Mouse (Mus musculus): Measurements from ENCODE around the gene Exoc8. TPM values are rescaled to one million over a fixed set of nuclear protein-coding genes. Genes with fewer than 3 reads are reported as not detected.

Gene Exoc8
- total RNA-seq (2023), result 10 to 100 TPM; 16.4 to 16.5 TPM

GRCm38 (mm10) chr8:124897386-124898250 lies at the start of gene Exoc8, which contains the start of gene Sprtn:
Gene Exoc8, minus strand, starts transcription at chr8:124897705.
Gene Sprtn, plus strand, starts transcription at chr8:124897886.

GRCm38 (mm10) chr8:124862321-124863162 lies 35.0 kb downstream of the Exoc8 start, which contains the start of the genes Gnpat and 2810004N23Rik:
Gene Gnpat, plus strand, starts transcription at chr8:124863033.
Gene 2810004N23Rik, minus strand, starts transcription at chr8:124863120.

Other genes starting within 250 kb of the Exoc8 start
- gene 2310022B05Rik, start 234.3 kb downstream of the Exoc8 start, total RNA-seq (2023), result 10 to 100 TPM; 12.1 to 12.9 TPM
- 10 to 100 TPM; 30.7 to 38.9 TPM for gene Ttc13, start 175.7 kb downstream of the Exoc8 start, total RNA-seq (2023)
- gene Arv1, start 175.6 kb downstream of the Exoc8 start, total RNA-seq (2023), result 1 to 10 TPM; 4.3 to 4.4 TPM
- gene Fam89a, start 145.9 kb downstream of the Exoc8 start, total RNA-seq (2023), result 1 to 10 TPM in 1 of 2 experiments, under 1 TPM in 1; 0.37 to 1.6 TPM
- gene Trim67, start 104.6 kb downstream of the Exoc8 start, total RNA-seq (2023), result not detected
- gene Gnpat, start 34.7 kb downstream of the Exoc8 start, total RNA-seq (2023), result 10 to 100 TPM; 35.6 to 41.9 TPM
- 10 to 100 TPM; 14.6 to 18.8 TPM for gene 2810004N23Rik, start 34.6 kb downstream of the Exoc8 start, total RNA-seq (2023)
- gene Sprtn, start 181 bp upstream of the Exoc8 start, total RNA-seq (2023), result 10 to 100 TPM; 18.7 to 20.6 TPM
- 10 to 100 TPM; 24.7 to 25.2 TPM for gene Egln1, start 51.6 kb upstream of the Exoc8 start, total RNA-seq (2023)
- 10 to 100 TPM; 32.8 to 39.0 TPM for gene Tsnax, start 115.3 kb upstream of the Exoc8 start, total RNA-seq (2023)
- gene Disc1, start 156.5 kb upstream of the Exoc8 start, total RNA-seq (2023), result 10 to 100 TPM; 28.0 to 31.9 TPM

Measured in monocyte, adult 59 days (primary cell).